Mouse (Mus musculus): ENCODE results near the gene Ppm1g. TPM values are rescaled to one million over a fixed set of nuclear protein-coding genes. Genes with fewer than 3 reads are reported as not detected.

Ppm1g gene
- polyA plus RNA-seq, 1 experiment = 89.3 TPM

DNA sequence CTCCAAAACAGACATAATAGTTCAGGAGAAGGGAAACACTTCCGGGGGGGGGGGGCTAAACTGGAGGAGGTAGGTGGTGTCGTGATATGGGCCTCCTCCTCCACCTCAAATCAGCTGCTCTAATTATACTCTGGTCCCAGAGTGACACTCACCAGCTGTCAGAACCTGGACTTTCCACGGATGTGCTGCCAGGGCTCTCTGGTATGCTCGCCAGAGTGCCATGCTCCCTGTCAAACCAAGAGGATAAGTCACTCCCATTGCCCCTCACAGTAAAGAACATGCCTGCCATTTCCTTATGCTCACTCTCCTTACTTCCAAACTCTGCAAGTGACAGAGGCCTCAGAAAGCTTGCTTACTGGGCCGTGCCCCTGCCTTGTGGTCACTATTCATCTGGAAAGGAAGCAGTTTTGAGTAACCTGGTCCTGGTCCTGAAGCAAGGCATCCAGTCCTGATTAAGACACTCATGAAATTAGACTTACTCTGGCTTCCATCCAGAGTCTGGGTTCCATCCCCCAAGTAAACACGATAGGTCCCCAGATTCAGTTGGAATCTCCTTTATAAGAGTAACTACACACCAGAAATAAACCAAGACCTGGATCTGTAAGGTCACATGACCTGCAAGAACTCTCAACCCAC lies 66.9 kb downstream of the Ppm1g start:
- TF ChIP-seq POLR2A (IDR thresholded peaks at IDR 0.05; ENCODE audit: insufficient read length, low read depth) (no peak), REST (IDR thresholded peaks at IDR 0.05; ENCODE audit: insufficient read depth, insufficient read length) (no peak), MYOD1 (IDR thresholded peaks at IDR 0.05; ENCODE audit: control insufficient read depth in 1 of 3, insufficient read length in 2 of 3, low read depth in 2 of 3) (peak in 1 of 3 experiments; percentile 17), CEBPB (IDR thresholded peaks at IDR 0.05; ENCODE audit: insufficient read depth, poor library complexity, severe bottlenecking) (no peak)
- Histone ChIP-seq H3ac (ENCODE audit: control insufficient read depth, insufficient read length) (peak overlapping the region; percentile 70), H3K79me2 (ENCODE audit: control insufficient read depth, insufficient read depth) (no peaks in the 10 kb centered on the region), H3K4me2 (ENCODE audit: low read depth) (peak overlapping the region; percentile 91), H3K27me3 (ENCODE audit: control insufficient read depth, insufficient read depth, insufficient read length) (no peaks in the 10 kb centered on the region), H3K4me3 (peak overlapping the region; percentile 75), H3K36me3 (ENCODE audit: control insufficient read depth, insufficient read depth) (peaks cover 5% of the 10 kb centered on the region)

Other genes with a start within 250 kb of the Ppm1g start
- gene Atraid, start 172.4 kb downstream of the Ppm1g start, polyA plus RNA-seq (2012; fragmentation: generic; extraction: Trizol) = 143 TPM
- gene Slc5a6, start 171.8 kb downstream of the Ppm1g start, polyA plus RNA-seq (2012; fragmentation: generic; extraction: Trizol) = 11.1 TPM
- 31.5 TPM for gene Cad, start 165.9 kb downstream of the Ppm1g start, polyA plus RNA-seq (2012; fragmentation: generic; extraction: Trizol)
- gene Dnajc5g, start 114.4 kb downstream of the Ppm1g start, polyA plus RNA-seq (2012; fragmentation: generic; extraction: Trizol) = not detected
- 0.19 TPM for gene Slc30a3, start 112.5 kb downstream of the Ppm1g start, polyA plus RNA-seq (2012; fragmentation: generic; extraction: Trizol)
- gene Trim54, start 104.0 kb downstream of the Ppm1g start, polyA plus RNA-seq (2012; fragmentation: generic; extraction: Trizol) = 110 TPM
- gene Ucn, start 81.9 kb downstream of the Ppm1g start, polyA plus RNA-seq (2012; fragmentation: generic; extraction: Trizol) = 0.78 TPM
- gene Mpv17, start 66.4 kb downstream of the Ppm1g start, polyA plus RNA-seq (2012; fragmentation: generic; extraction: Trizol) = 35.8 TPM
- 2.6 TPM for gene Gm29609, start 40.8 kb downstream of the Ppm1g start, polyA plus RNA-seq (2012; fragmentation: generic; extraction: Trizol)
- gene Gtf3c2, start 40.5 kb downstream of the Ppm1g start, polyA plus RNA-seq (2012; fragmentation: generic; extraction: Trizol) = 24.9 TPM
- 138 TPM for gene Snx17, start 27.5 kb downstream of the Ppm1g start, polyA plus RNA-seq (2012; fragmentation: generic; extraction: Trizol)
- gene Eif2b4, start 27.3 kb downstream of the Ppm1g start, polyA plus RNA-seq (2012; fragmentation: generic; extraction: Trizol) = 60.2 TPM
- gene Zfp513, start 18.4 kb downstream of the Ppm1g start, polyA plus RNA-seq (2012; fragmentation: generic; extraction: Trizol) = 25.6 TPM
- gene Nrbp1, start 20.2 kb upstream of the Ppm1g start, polyA plus RNA-seq (2012; fragmentation: generic; extraction: Trizol) = 87.9 TPM
- gene Gm9970, start 20.5 kb upstream of the Ppm1g start, polyA plus RNA-seq (2012; fragmentation: generic; extraction: Trizol) = not detected
- gene Krtcap3, start 31.0 kb upstream of the Ppm1g start, polyA plus RNA-seq (2012; fragmentation: generic; extraction: Trizol) = 2.1 TPM
- gene Ift172, start 70.4 kb upstream of the Ppm1g start, polyA plus RNA-seq (2012; fragmentation: generic; extraction: Trizol) = 22.5 TPM
- 4.9 TPM for gene Fndc4, start 75.4 kb upstream of the Ppm1g start, polyA plus RNA-seq (2012; fragmentation: generic; extraction: Trizol)
- gene Gckr, start 76.8 kb upstream of the Ppm1g start, polyA plus RNA-seq (2012; fragmentation: generic; extraction: Trizol) = 0.16 TPM
- gene Zfp512, start 231.7 kb upstream of the Ppm1g start, polyA plus RNA-seq (2012; fragmentation: generic; extraction: Trizol) = 12.8 TPM

Measured in myocyte (in vitro differentiated cells).